Mouse (Mus musculus) testis, adult 2 months (tissue): Measurements from ENCODE around the gene Chl1.

Experiments used
- CTCF ChIP-seq: fragments of 200-500 bp; IDR thresholded peaks from 2 replicates; pipeline ENCODE4 v1.5.1; 2012; ENCODE audit warnings: low read depth, mild to moderate bottlenecking, inconsistent platforms, low read length, moderate library complexity; ENCODE audit not compliant: control insufficient read depth, insufficient read depth, insufficient replicate concordance
- POLR2A ChIP-seq: fragments of 200-500 bp; IDR thresholded peaks from 2 replicates; pipeline ENCODE4 v1.6.1; 2012; ENCODE audit warnings: low read depth, mild to moderate bottlenecking, inconsistent platforms, low read length, moderate library complexity; ENCODE audit not compliant: control insufficient read depth

DNA sequence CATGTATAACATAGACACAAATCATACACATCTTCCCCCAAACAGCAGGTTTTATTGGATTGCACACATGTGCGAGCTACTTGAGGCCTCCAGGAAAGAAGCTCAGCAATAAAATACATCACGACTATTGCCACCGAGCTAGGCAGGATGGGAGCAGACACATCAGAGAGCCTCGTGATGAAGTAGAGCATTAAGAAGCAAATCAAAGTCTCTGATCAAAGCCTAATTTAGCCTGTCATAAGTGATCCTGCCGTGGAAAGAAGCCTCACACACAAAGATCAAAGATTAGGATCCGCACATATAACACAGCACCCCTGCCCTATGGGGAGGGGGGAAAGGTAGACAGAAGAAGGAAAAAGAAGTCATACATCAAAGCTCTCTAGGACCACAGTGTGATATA, 54.4 kb downstream of the Chl1 start:
- TF ChIP-seq POLR2A (no peak), CTCF (no peak)
